Mouse (Mus musculus): Measurements from ENCODE around the gene Tbc1d9. TPM values are rescaled to one million over a fixed set of nuclear protein-coding genes. Genes with fewer than 3 reads are reported as not detected.

Gene Tbc1d9
- polyA plus RNA-seq, 1 experiment from 2014 or later: 1.6 TPM

GRCm38 (mm10) chr8:83189538-83190095 lies 24.5 kb downstream of the Tbc1d9 start:
- peak overlapping the region; percentile 46; the same call in 1 of the 2 replicates for H3K27ac ChIP-seq (ENCODE audit: low read length)
- ATAC-seq: peak; percentile 90

GRCm38 (mm10) chr8:83196088-83196487 lies 30.9 kb downstream of the Tbc1d9 start:
- H3K27me3 ChIP-seq (replicated peaks; ENCODE audit: control insufficient read depth, insufficient read depth, low read length): no peaks in the 10 kb centered on the region
- H3K9ac ChIP-seq (ENCODE audit: low read depth, low read length): no peak overlapping the region
- no peak overlapping the region for H3K4me2 ChIP-seq (ENCODE audit: low read depth, low read length)
- H3K9me3 ChIP-seq (ENCODE audit: control insufficient read depth, low read length): no peaks in the 10 kb centered on the region
- H3K4me3 ChIP-seq (ENCODE audit: low read length): no peak overlapping the region
- no peaks in the 10 kb centered on the region for H3K36me3 ChIP-seq (ENCODE audit: control insufficient read depth, insufficient read depth, low read length)
- peaks cover 12% of the 10 kb centered on the region for H3K4me1 ChIP-seq (ENCODE audit: control insufficient read depth, insufficient read depth, low read length)
- H3K27ac ChIP-seq (ENCODE audit: low read length): no peak overlapping the region
- WGBS: 79% methylated on average over 6 of the region's 6 CpGs
- no peak for ATAC-seq

More at GRCm38 (mm10) chr8:83189538-83190095, 24.5 kb downstream of the Tbc1d9 start:
- H3K9ac ChIP-seq (ENCODE audit: low read depth, low read length): no peak overlapping the region
- peaks cover 10% of the 10 kb centered on the region for H3K4me1 ChIP-seq (ENCODE audit: control insufficient read depth, insufficient read depth, low read length)
- no peak overlapping the region for H3K4me2 ChIP-seq (ENCODE audit: low read depth, low read length)
- no peaks in the 10 kb centered on the region for H3K9me3 ChIP-seq (ENCODE audit: control insufficient read depth, low read length)
- no peaks in the 10 kb centered on the region for H3K36me3 ChIP-seq (ENCODE audit: control insufficient read depth, insufficient read depth, low read length)
- no peak overlapping the region for H3K4me3 ChIP-seq (ENCODE audit: low read length)
- no peaks in the 10 kb centered on the region for H3K27me3 ChIP-seq (replicated peaks; ENCODE audit: control insufficient read depth, insufficient read depth, low read length)
- WGBS: 57% methylated on average over 4 of the region's 4 CpGs

- Histone ChIP-seq H3K4me2 (ENCODE audit: low read depth, low read length) (no peak overlapping the region), H3K4me3 (ENCODE audit: low read length) (no peak overlapping the region), H3K9ac (ENCODE audit: low read depth, low read length) (no peak overlapping the region), H3K4me1 (ENCODE audit: control insufficient read depth, insufficient read depth, low read length) (peaks cover 12% of the 10 kb centered on the region), H3K27me3 (replicated peaks; ENCODE audit: control insufficient read depth, insufficient read depth, low read length) (no peaks in the 10 kb centered on the region), H3K27ac (ENCODE audit: low read length) (peak overlapping the region; percentile 50; the same call in 1 of the 2 replicates), H3K36me3 (ENCODE audit: control insufficient read depth, insufficient read depth, low read length) (no peaks in the 10 kb centered on the region), H3K9me3 (ENCODE audit: control insufficient read depth, low read length) (no peaks in the 10 kb centered on the region)
- peak; percentile 38; the same call in 1 of the 2 replicates for ATAC-seq
- WGBS: 66% methylated on average over 8 of the region's 8 CpGs
Observed at GRCm38 (mm10) chr8:83199715-83200114, 34.6 kb downstream of the Tbc1d9 start.

GRCm38 (mm10) chr8:83200191-83201177 lies 35.3 kb downstream of the Tbc1d9 start:
- Histone ChIP-seq H3K36me3 (ENCODE audit: control insufficient read depth, insufficient read depth, low read length) (no peaks in the 10 kb centered on the region), H3K27me3 (replicated peaks; ENCODE audit: control insufficient read depth, insufficient read depth, low read length) (no peaks in the 10 kb centered on the region), H3K9ac (ENCODE audit: low read depth, low read length) (no peak overlapping the region), H3K4me3 (ENCODE audit: low read length) (no peak overlapping the region), H3K9me3 (ENCODE audit: control insufficient read depth, low read length) (no peaks in the 10 kb centered on the region), H3K4me1 (ENCODE audit: control insufficient read depth, insufficient read depth, low read length) (peaks cover 12% of the 10 kb centered on the region), H3K27ac (ENCODE audit: low read length) (peak overlapping the region; percentile 50), H3K4me2 (ENCODE audit: low read depth, low read length) (peak overlapping the region; percentile 33; the same call in 1 of the 2 replicates)
- WGBS: 54% methylated on average over 16 of the region's 16 CpGs
- peak; percentile 78 for ATAC-seq

GRCm38 (mm10) chr8:83202946-83203345 lies 37.8 kb downstream of the Tbc1d9 start:
- ATAC-seq: no peak
- peaks cover 17% of the 10 kb centered on the region for H3K4me1 ChIP-seq (ENCODE audit: control insufficient read depth, insufficient read depth, low read length)
- H3K27ac ChIP-seq (ENCODE audit: low read length): no peak overlapping the region
- H3K9me3 ChIP-seq (ENCODE audit: control insufficient read depth, low read length): no peaks in the 10 kb centered on the region
- WGBS: 89% methylated on average over 11 of the region's 11 CpGs
- no peaks in the 10 kb centered on the region for H3K27me3 ChIP-seq (replicated peaks; ENCODE audit: control insufficient read depth, insufficient read depth, low read length)
- H3K36me3 ChIP-seq (ENCODE audit: control insufficient read depth, insufficient read depth, low read length): no peaks in the 10 kb centered on the region
- H3K4me2 ChIP-seq (ENCODE audit: low read depth, low read length): no peak overlapping the region
- no peak overlapping the region for H3K4me3 ChIP-seq (ENCODE audit: low read length)
- H3K9ac ChIP-seq (ENCODE audit: low read depth, low read length): no peak overlapping the region

GRCm38 (mm10) chr8:83205907-83206306 lies 40.8 kb downstream of the Tbc1d9 start:
- no peaks in the 10 kb centered on the region for H3K27me3 ChIP-seq (replicated peaks; ENCODE audit: control insufficient read depth, insufficient read depth, low read length)
- H3K9ac ChIP-seq (ENCODE audit: low read depth, low read length): no peak overlapping the region
- ATAC-seq: no peak; the same call in 1 of the 2 replicates
- no peak overlapping the region for H3K27ac ChIP-seq (ENCODE audit: low read length)
- no peaks in the 10 kb centered on the region for H3K36me3 ChIP-seq (ENCODE audit: control insufficient read depth, insufficient read depth, low read length)
- no peak overlapping the region for H3K4me3 ChIP-seq (ENCODE audit: low read length)
- 46% methylated on average over 7 of the region's 7 CpGs for WGBS
- H3K4me2 ChIP-seq (ENCODE audit: low read depth, low read length): no peak overlapping the region
- peaks cover 5% of the 10 kb centered on the region for H3K4me1 ChIP-seq (ENCODE audit: control insufficient read depth, insufficient read depth, low read length)
- no peaks in the 10 kb centered on the region for H3K9me3 ChIP-seq (ENCODE audit: control insufficient read depth, low read length)

GRCm38 (mm10) chr8:83209581-83209980 lies 44.4 kb downstream of the Tbc1d9 start:
- Histone ChIP-seq H3K4me2 (ENCODE audit: low read depth, low read length) (no peak overlapping the region), H3K9ac (ENCODE audit: low read depth, low read length) (no peak overlapping the region), H3K27me3 (replicated peaks; ENCODE audit: control insufficient read depth, insufficient read depth, low read length) (no peaks in the 10 kb centered on the region), H3K36me3 (ENCODE audit: control insufficient read depth, insufficient read depth, low read length) (no peaks in the 10 kb centered on the region), H3K4me1 (ENCODE audit: control insufficient read depth, insufficient read depth, low read length) (peaks cover 5% of the 10 kb centered on the region; the same call in 1 of the 2 replicates), H3K9me3 (ENCODE audit: control insufficient read depth, low read length) (no peaks in the 10 kb centered on the region), H3K27ac (ENCODE audit: low read length) (no peak overlapping the region), H3K4me3 (ENCODE audit: low read length) (no peak overlapping the region)
- no peak for ATAC-seq
- 62% methylated on average over 4 of the region's 4 CpGs for WGBS

- 82% methylated on average over 7 of the region's 7 CpGs for WGBS
Observed at GRCm38 (mm10) chr8:83210676-83211075, 45.5 kb downstream of the Tbc1d9 start.

GRCm38 (mm10) chr8:83215065-83215464 lies 49.9 kb downstream of the Tbc1d9 start:
- Histone ChIP-seq H3K4me2 (ENCODE audit: low read depth, low read length) (no peak overlapping the region), H3K36me3 (ENCODE audit: control insufficient read depth, insufficient read depth, low read length) (no peaks in the 10 kb centered on the region), H3K9me3 (ENCODE audit: control insufficient read depth, low read length) (no peaks in the 10 kb centered on the region), H3K27ac (ENCODE audit: low read length) (peak overlapping the region; percentile 39), H3K9ac (ENCODE audit: low read depth, low read length) (no peak overlapping the region), H3K4me3 (ENCODE audit: low read length) (no peak overlapping the region), H3K4me1 (ENCODE audit: control insufficient read depth, insufficient read depth, low read length) (peaks cover 6% of the 10 kb centered on the region; the same call in 1 of the 2 replicates), H3K27me3 (replicated peaks; ENCODE audit: control insufficient read depth, insufficient read depth, low read length) (no peaks in the 10 kb centered on the region)
- 45% methylated on average over 5 of the region's 5 CpGs for WGBS
- peak; percentile 79 for ATAC-seq

More at GRCm38 (mm10) chr8:83210676-83211075, 45.5 kb downstream of the Tbc1d9 start:
- Histone ChIP-seq H3K9ac (ENCODE audit: low read depth, low read length) (no peak overlapping the region), H3K9me3 (ENCODE audit: control insufficient read depth, low read length) (no peaks in the 10 kb centered on the region), H3K27ac (ENCODE audit: low read length) (no peak overlapping the region), H3K36me3 (ENCODE audit: control insufficient read depth, insufficient read depth, low read length) (no peaks in the 10 kb centered on the region), H3K4me3 (ENCODE audit: low read length) (no peak overlapping the region), H3K27me3 (replicated peaks; ENCODE audit: control insufficient read depth, insufficient read depth, low read length) (no peaks in the 10 kb centered on the region), H3K4me1 (ENCODE audit: control insufficient read depth, insufficient read depth, low read length) (peaks cover 4% of the 10 kb centered on the region; the same call in 1 of the 2 replicates), H3K4me2 (ENCODE audit: low read depth, low read length) (no peak overlapping the region)
- no peak for ATAC-seq

All from intestine, embryonic 16.5 days (tissue).